ENCODE assay signal across 8 mouse cellular contexts in genomic region chr16:45090005-45090404, GRCm38 (mm10). TPM values are rescaled to one million over a fixed set of nuclear protein-coding genes. Genes with fewer than 3 reads are reported as not detected.
DNase-seq lines count a peak whose midpoint lies in the region; ATAC-seq lines count a peak whose summit lies in the region.

No protein-coding gene starts in this region.

- no peaks in the 10 kb centered on the region for H3K36me3 ChIP-seq in intestine, embryonic 15.5 days

- H3K4me3 ChIP-seq in intestine, embryonic 15.5 days (replicated peaks): no peak overlapping the region

- H3K4me2 ChIP-seq in intestine, embryonic 15.5 days (replicated peaks): no peak overlapping the region

- peak; percentile 43 for DNase-seq in WW6 (ENCODE audit: low read depth, low spot score)
- peak; percentile 67 to 73 for DNase-seq in cerebellum, postnatal 36 days
- peak; percentile 77 for DNase-seq in gastrocnemius, postnatal 14 days
- DNase-seq in left cerebral cortex, postnatal 25 days (ENCODE audit: low spot score in 2 of 2): peak; percentile 74 to 75
- peak; percentile 66 for DNase-seq in right cerebral cortex, postnatal 25 days
- peak; percentile 54 for DNase-seq in yolk sac, embryonic 10.5 days (ENCODE audit: low spot score)

- no peaks in the 10 kb centered on the region for H3K27me3 ChIP-seq in intestine, embryonic 15.5 days (replicated peaks)

- H3K27ac ChIP-seq in intestine, embryonic 15.5 days: no peak overlapping the region

- H3K9ac ChIP-seq in intestine, embryonic 15.5 days: no peak overlapping the region

- intact Hi-C loops in gastrocnemius, postnatal 14 days (cut with DNase I; ENCODE audit: low total_unique reads): no loop called here
- intact Hi-C loops in left cerebral cortex, postnatal 25 days (cut with DNase I): loop anchor here (1.0 to 10.0 kb wide), 4 partner anchors 128 to 365 kb away; partner anchors contain the start of genes Gtpbp8 and Nepro

- H3K9me3 ChIP-seq in intestine, embryonic 15.5 days: no peaks in the 10 kb centered on the region

- WGBS in intestine, embryonic 15.5 days: 7% methylated on average over 10 of the region's 10 CpGs

- ATAC-seq in intestine, embryonic 15.5 days: peak; percentile 76
- peak; percentile 94 for ATAC-seq in megakaryocyte-erythroid progenitor cell, adult 5-6 weeks (replicated peaks; ENCODE audit: low FRiP score, low TSS enrichment, poor library complexity, severe bottlenecking)

- peaks cover 3% of the 10 kb centered on the region; the same call in 1 of the 2 replicates for H3K4me1 ChIP-seq in intestine, embryonic 15.5 days (replicated peaks)

RNA-seq across cellular contexts. Expression of gene Ccdc80, which starts 3.2 kb away (rescaled TPM):
- total RNA-seq in gastrocnemius, postnatal 14 days (2021): 10 to 100 TPM; 67.2 to 85.5 TPM
- 71.8 and 81.4 TPM in 2 replicates for polyA plus RNA-seq in intestine, embryonic 15.5 days (2015; fragmentation: Nextera tagmentation; extraction: Ambion mirVana)
- total RNA-seq in left cerebral cortex, postnatal 25 days (2021): 1 to 10 TPM; 6.4 to 6.6 TPM
- not detected in 2 replicates for total RNA-seq in megakaryocyte-erythroid progenitor cell, adult 5-6 weeks (2014; fragmentation: Nextera tagmentation)
- not detected in 2 replicates for total RNA-seq in megakaryocyte-erythroid progenitor cell, adult 5-6 weeks (2017)

Comparison
In these comparisons a context has a peak if more than half of its experiments do, and no peak if none do; other contexts are left out.
1. RNA of gene Ccdc80, which starts 3.2 kb away (total RNA-seq): 67.2 to 85.5 TPM in gastrocnemius, postnatal 14 days; 6.4 to 6.6 TPM in left cerebral cortex, postnatal 25 days and not detected in megakaryocyte-erythroid progenitor cell, adult 5-6 weeks; every median in the first group is over 4 times any median in the second.
2. Peak in every context shown above with its lines, with median percentiles within 50 percentile points of each other: DNase-seq.